Mouse (Mus musculus) neutrophil, adult 83 days (primary cell): ENCODE results near the gene Dhrs7b. TPM values are rescaled to one million over a fixed set of nuclear protein-coding genes. Genes with fewer than 3 reads are reported as not detected.

ENCODE experiments used
- total RNA-seq, 2 experiments: library from RNA; stranded (reverse); gene quantifications; one replicate each; pipeline ENCODE4 v1.2.4; 2023

Dhrs7b gene
- 1 to 10 TPM; 6.2 to 6.6 TPM for total RNA-seq

GRCm38 (mm10) chr11:60830433-60831052, at the start of gene Dhrs7b:
TSS of gene Dhrs7b (plus strand) at chr11:60830631.

GRCm38 (mm10) chr11:60811618-60812017, 18.8 kb upstream of the Dhrs7b start, which contains the start of gene Shmt1:
TSS of gene Shmt1 (minus strand) at chr11:60811718.

GRCm38 (mm10) chr11:60878675-60879294, 48.4 kb downstream of the Dhrs7b start, which contains the start of gene Tmem11:
TSS of gene Tmem11 (minus strand) at chr11:60879272.

Other genes with a start within 250 kb of the Dhrs7b start
- gene Llgl1, start 130.9 kb upstream of the Dhrs7b start, total RNA-seq, result 10 to 100 TPM; 15.3 to 17.6 TPM
- 100 to 1,000 TPM; 206 to 216 TPM for gene Flii, start 103.4 kb upstream of the Dhrs7b start, total RNA-seq
- gene Mief2, start 102.2 kb upstream of the Dhrs7b start, total RNA-seq, result 10 to 100 TPM in 1 of 2 experiments, 1 to 10 TPM in 1; 8.0 to 10.4 TPM
- 10 to 100 TPM; 10.2 to 11.4 TPM for gene Top3a, start 53.3 kb upstream of the Dhrs7b start, total RNA-seq
- 10 to 100 TPM; 33.7 to 38.7 TPM for gene Smcr8, start 53.1 kb upstream of the Dhrs7b start, total RNA-seq
- 1 to 10 TPM; 7.7 to 8.1 TPM for gene Shmt1, start 18.9 kb upstream of the Dhrs7b start, total RNA-seq
- gene Tmem11, start 48.6 kb downstream of the Dhrs7b start, total RNA-seq, result 10 to 100 TPM; 12.6 to 13.0 TPM
- gene Natd1, start 84.1 kb downstream of the Dhrs7b start, total RNA-seq, result 10 to 100 TPM in 1 of 2 experiments, 1 to 10 TPM in 1; 8.3 to 12.0 TPM
- 10 to 100 TPM; 81.6 to 90.0 TPM for gene Map2k3, start 101.4 kb downstream of the Dhrs7b start, total RNA-seq
- gene Kcnj12, start 191.9 kb downstream of the Dhrs7b start, total RNA-seq, result not detected